Mouse (Mus musculus) liver, embryonic 14.5 days (tissue): ENCODE data around the gene Tmem253. TPM values are rescaled to one million over a fixed set of nuclear protein-coding genes. Genes with fewer than 3 reads are reported as not detected.
A peak's percentile ranks its signal among the peaks of the same experiment; 100 is the strongest.

Experiments
- ATAC-seq: fragments of 200-750 bp; cut with Nextera tagmentation; 2 replicates; pipeline ENCODE4 v1.8.0; 2017; ENCODE audit warnings: moderate number of reproducible peaks, mild to moderate bottlenecking, moderate library complexity; ENCODE audit not compliant: insufficient read depth
- DNase-seq, 3 experiments: peaks; one replicate each; pipeline ENCODE4 v3.0.0-alpha.2; 2012 to 2013; ENCODE audit warnings: low read depth in 3 of 3, low spot score in 3 of 3
- H3K27ac ChIP-seq: fragments of 300-500 bp; sonication (generic); 2 replicates; pipeline ENCODE4 v1.5.1; 2014; ENCODE audit warnings: moderate library complexity, mild to moderate bottlenecking, control low read depth, inconsistent platforms
- H3K27me3 ChIP-seq: fragments of 300-500 bp; sonication (generic); 2 replicates; pipeline ENCODE4 v1.6.1; 2014; ENCODE audit warnings: mild to moderate bottlenecking, low read length, moderate library complexity; ENCODE audit not compliant: control insufficient read depth, insufficient read depth
- H3K36me3 ChIP-seq: fragments of 300-500 bp; sonication (generic); replicated peaks from 2 replicates; pipeline ENCODE4 v1.6.1; 2014; ENCODE audit warnings: low read depth; ENCODE audit not compliant: control insufficient read depth, insufficient read depth
- H3K4me1 ChIP-seq, 2 experiments: fragments of 200-500 bp in 1 of 2; fragments of 300-500 bp in 1 of 2; sonication (generic) in 1 of 2; replicated peaks; 2 replicates each; pipeline ENCODE4 v1.6.1; 2012 to 2014; ENCODE audit warnings: antibody characterized with exemption in 1 of 2, inconsistent platforms in 1 of 2, low read length in 1 of 2; ENCODE audit not compliant: control insufficient read depth in 2 of 2, insufficient read depth in 2 of 2
- H3K4me2 ChIP-seq: fragments of 300-500 bp; sonication (generic); 2 replicates; pipeline ENCODE4 v1.6.1; 2014; ENCODE audit warnings: low read depth, mild to moderate bottlenecking, control low read depth, moderate library complexity
- H3K4me3 ChIP-seq, 2 experiments: fragments of 200-500 bp in 1 of 2; fragments of 300-500 bp in 1 of 2; sonication (generic) in 1 of 2; 2 replicates each; pipeline ENCODE4 v1.5.1; 2012 to 2014; ENCODE audit warnings: low read depth in 2 of 2, low read length in 2 of 2, mild to moderate bottlenecking in 2 of 2, control low read depth in 1 of 2, inconsistent platforms in 1 of 2, moderate library complexity in 1 of 2; ENCODE audit not compliant: insufficient read depth in 1 of 2
- H3K9ac ChIP-seq: fragments of 300-500 bp; sonication (generic); replicated peaks from 2 replicates; pipeline ENCODE4 v1.6.1; 2014; ENCODE audit warnings: mild to moderate bottlenecking, control low read depth, moderate library complexity
- H3K9me3 ChIP-seq: fragments of 300-500 bp; sonication (generic); 2 replicates; pipeline ENCODE4 v1.6.1; 2016; ENCODE audit warnings: low read length, mixed read lengths; ENCODE audit not compliant: control insufficient read depth
- CTCF ChIP-seq: IDR thresholded peaks from 2 replicates; pipeline ENCODE4 v1.5.1; 2016; ENCODE audit warnings: antibody characterized with exemption, low read depth, control low read depth
- EP300 ChIP-seq: IDR thresholded peaks from 2 replicates; pipeline ENCODE4 v1.6.1; 2016; ENCODE audit warnings: antibody characterized with exemption, low read depth
- WGBS: fragments of 180-500 bp; shearing (Covaris S2); extraction: QIAGEN DNeasy Blood & Tissue Kit; methylation state at CpG from one replicate; pipeline ENCODE4 v1.1.7; 2014; ENCODE audit not compliant: insufficient replicate concordance; 5-methylcytosine and 5-hydroxymethylcytosine counted together
- polyA plus RNA-seq, 2 experiments: library from polyadenylated mRNA; depleted of rRNA in 1 of 2; stranded (reverse) in 1 of 2; unstranded in 1 of 2; fragments of >200 nt; fragmentation: Nextera tagmentation in 1 of 2; extraction: Ambion mirVana in 1 of 2; gene quantifications; 2 replicates each; pipeline versions ENCODE4 v1.2.1 to v1.2.3; 2012 to 2014

The Tmem253 gene
- 0.06 and 0.08 TPM in 2 replicates for polyA plus RNA-seq (2012; rRNA removed)
- polyA plus RNA-seq (2014; fragmentation: Nextera tagmentation; extraction: Ambion mirVana), result 0.24 TPM in 1 of 2 replicates, not detected in the other

DNA sequence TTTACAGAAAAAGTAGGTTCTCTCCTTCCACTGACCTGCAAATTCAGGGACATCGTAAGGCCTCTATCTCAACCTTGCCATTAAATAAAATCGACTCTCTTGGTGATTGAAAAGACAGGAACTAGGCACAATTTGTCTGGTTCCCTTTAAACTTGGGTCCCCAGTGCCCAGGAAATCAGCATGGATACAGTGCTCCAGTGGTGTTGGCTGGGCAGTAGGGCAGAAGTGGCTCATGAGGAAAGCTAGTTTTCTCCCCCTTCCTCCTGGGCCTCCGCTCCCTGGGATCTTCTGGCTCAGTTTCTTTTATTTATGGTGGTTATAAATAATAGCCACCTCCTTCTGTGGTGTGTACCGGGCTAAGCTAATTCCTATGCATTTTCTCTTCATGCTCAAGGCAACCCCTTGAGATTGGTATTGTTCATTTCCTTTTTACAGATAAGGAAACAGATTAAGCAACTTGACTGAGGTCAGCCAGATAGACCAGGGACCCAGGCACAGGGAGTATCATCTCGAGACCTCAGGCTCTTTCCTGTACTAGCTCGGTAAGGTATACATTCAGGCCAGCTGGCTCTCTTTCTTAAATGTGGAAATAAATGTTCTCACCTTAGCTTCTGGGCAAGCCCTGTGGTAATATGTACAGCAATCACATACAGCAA, at the start of gene Tmem253:
Tmem253 (plus strand) TSS at position 214 of the 656 bp plus-strand sequence.
- Histone ChIP-seq H3K27me3 (no peaks in the 10 kb centered on the region), H3K4me3 (peak within 1 kb of the TSS; percentile 67 to 69), H3K4me1 (peaks cover 22 to 29% of the 10 kb centered on the region in 2 experiments), H3K36me3 (no peaks in the 10 kb centered on the region), H3K27ac (peak within 1 kb of the TSS; percentile 6), H3K4me2 (peak within 1 kb of the TSS; percentile 90), H3K9ac (peak within 1 kb of the TSS; percentile 72), H3K9me3 (no peaks in the 10 kb centered on the region)
- TF ChIP-seq EP300 (no peak), CTCF (no peak)
- ATAC-seq (no peak), DNase-seq (no peak)
- 24% methylated on average over 6 of the region's 6 CpGs for WGBS

DNA sequence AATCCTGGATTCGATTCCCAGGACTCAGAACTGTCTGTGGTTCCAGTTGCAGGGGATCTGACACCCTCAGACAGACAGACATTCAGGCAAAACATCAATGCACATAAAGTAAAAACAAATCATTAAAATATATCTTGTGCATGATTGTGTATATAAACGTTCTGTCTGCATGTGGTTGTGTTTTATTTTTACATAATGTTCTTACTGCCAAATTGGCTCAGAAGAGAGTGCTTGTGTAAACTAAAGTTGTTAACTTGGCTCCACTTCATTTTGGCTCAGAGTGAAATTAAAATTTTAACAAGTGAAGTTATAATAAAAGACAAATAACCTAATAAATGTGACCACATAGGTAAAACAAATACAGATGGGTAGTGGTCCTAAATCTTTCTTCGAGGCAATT, 48.1 kb upstream of the Tmem253 start:
- H3K27me3 ChIP-seq, result no peaks in the 10 kb centered on the region
- 61% methylated on average over 3 of the region's 3 CpGs for WGBS
- DNase-seq (no peak), ATAC-seq (no peak)
- H3K36me3 ChIP-seq, result no peaks in the 10 kb centered on the region
- TF ChIP-seq EP300 (no peak), CTCF (no peak)
- no peak overlapping the region for H3K9ac ChIP-seq
- no peaks in the 10 kb centered on the region for H3K4me1 ChIP-seq
- H3K4me2 ChIP-seq, result no peak overlapping the region
- no peak overlapping the region for H3K4me3 ChIP-seq
- H3K9me3 ChIP-seq, result no peaks in the 10 kb centered on the region
- no peak overlapping the region for H3K27ac ChIP-seq

DNA sequence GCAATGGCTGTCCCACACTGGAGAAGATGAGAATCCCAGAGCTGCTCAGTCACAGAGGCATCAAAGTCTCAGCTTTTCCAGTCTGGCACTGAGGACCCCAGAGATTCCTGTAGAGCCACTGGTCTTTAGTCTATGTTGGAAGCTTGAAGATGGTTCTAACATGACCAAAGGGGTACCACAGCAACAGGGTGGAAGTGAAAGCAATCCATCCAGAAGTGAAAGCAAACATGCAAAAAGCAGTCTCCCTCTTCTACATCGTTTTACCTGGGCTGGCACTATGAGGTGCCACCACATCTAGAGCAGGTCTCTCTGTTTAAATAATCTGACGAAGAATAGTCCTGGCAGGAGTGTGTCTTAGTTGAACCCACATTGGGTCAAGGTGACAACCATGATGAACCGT, 36.2 kb upstream of the Tmem253 start:
- H3K4me1 ChIP-seq, result peaks cover 6 to 7% of the 10 kb centered on the region in 2 experiments
- H3K9me3 ChIP-seq, result no peaks in the 10 kb centered on the region
- H3K27me3 ChIP-seq, result no peaks in the 10 kb centered on the region
- DNase-seq, result no peak
- no peak for TF ChIP-seq CTCF
- no peak for TF ChIP-seq EP300
- no peak overlapping the region for H3K4me2 ChIP-seq
- H3K4me3 ChIP-seq, result no peak overlapping the region
- H3K27ac ChIP-seq, result no peak overlapping the region
- no peak for ATAC-seq
- no peak overlapping the region for H3K9ac ChIP-seq
- 58% methylated on average over 3 of the region's 3 CpGs for WGBS
- H3K36me3 ChIP-seq, result no peaks in the 10 kb centered on the region

DNA sequence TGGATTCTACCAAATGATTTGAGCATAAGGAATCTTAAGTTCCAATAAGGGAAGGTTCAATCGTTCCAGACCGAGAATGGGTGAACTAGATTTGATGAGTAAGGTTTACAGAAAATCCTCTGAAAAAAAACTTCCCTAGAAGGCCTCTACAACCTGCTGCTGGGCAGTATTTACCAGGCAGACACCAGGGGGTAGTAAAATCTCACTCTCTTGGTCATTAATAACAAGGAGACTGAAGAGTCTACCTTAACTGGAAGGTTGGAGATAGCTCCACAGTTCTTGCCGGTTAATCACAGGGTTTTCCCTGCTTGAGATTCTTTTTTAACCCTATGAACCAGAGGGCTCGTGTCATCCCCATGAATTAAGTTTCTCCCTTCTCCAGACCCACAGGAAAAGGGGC, 32.2 kb upstream of the Tmem253 start:
- no peak overlapping the region for H3K4me3 ChIP-seq
- H3K4me1 ChIP-seq, result peaks cover 29 to 32% of the 10 kb centered on the region in 2 experiments
- TF ChIP-seq EP300, result no peak
- no peak for TF ChIP-seq CTCF
- no peaks in the 10 kb centered on the region for H3K27me3 ChIP-seq
- 50% methylated on average over 4 of the region's 4 CpGs for WGBS
- no peak overlapping the region for H3K27ac ChIP-seq
- no peak for ATAC-seq
- H3K9me3 ChIP-seq, result no peaks in the 10 kb centered on the region
- no peak for DNase-seq
- no peak overlapping the region for H3K4me2 ChIP-seq
- H3K36me3 ChIP-seq, result no peaks in the 10 kb centered on the region
- H3K9ac ChIP-seq, result no peak overlapping the region

DNA sequence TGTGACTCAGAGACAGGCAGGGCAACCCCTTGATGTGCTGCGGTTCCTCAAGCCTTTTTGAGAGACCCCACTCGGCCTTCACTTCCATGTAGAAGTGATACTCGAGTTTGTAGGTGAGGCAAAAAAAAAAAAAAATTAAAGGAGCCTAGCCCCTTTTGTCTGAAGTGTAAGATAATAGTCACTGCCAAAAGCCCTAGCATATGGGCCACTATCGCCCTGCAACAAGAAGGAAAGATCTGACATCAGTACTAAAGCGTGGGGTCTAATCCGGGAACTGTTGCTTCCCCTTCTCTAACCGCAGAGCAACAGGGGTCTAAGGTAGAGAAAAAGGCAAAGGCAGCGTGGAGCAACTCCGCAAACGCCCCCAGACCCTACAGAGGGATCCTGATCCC, 31.6 kb upstream of the Tmem253 start:
- Histone ChIP-seq H3K27me3 (no peaks in the 10 kb centered on the region), H3K9me3 (no peaks in the 10 kb centered on the region), H3K27ac (no peak overlapping the region), H3K36me3 (no peaks in the 10 kb centered on the region), H3K4me2 (peak overlapping the region; percentile 89), H3K9ac (peak overlapping the region; percentile 62), H3K4me1 (peaks cover 29 to 32% of the 10 kb centered on the region in 2 experiments), H3K4me3 (peak overlapping the region; percentile 64 to 66; a peak in 3 of 4 replicates)
- 4% methylated on average over 10 of the region's 10 CpGs for WGBS
- ATAC-seq (no peak), DNase-seq (no peak)
- no peak for TF ChIP-seq EP300
